Mouse (Mus musculus): ENCODE measurements around the gene Tmem128.

Tmem128 gene

DNA sequence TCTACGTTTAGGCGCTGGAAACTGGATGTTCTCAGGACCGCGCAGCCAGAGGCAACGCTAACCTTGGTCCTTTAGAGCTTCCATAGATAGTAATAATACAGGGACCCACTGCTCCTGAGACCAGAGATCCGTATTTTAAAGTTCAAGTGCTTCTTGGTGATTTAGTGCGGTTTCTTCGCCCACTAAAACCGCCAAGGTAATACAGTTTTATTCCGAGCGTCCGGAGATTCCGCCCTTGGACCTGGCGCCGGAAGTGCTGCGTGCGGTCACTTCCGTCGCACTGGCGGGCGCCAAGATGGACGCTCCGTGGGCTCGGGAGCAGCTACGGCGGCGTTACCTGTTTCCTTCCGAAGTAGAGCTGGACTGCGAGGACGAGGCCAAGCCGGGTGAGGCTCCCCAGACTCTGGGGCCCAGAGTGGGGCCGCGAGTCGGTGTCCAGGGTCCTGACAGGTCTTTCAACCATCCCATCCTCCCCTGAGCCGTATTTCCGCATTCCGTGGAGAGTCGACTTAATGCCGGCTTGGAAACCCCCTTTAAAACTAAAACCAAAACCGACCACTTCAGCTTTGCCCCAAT lies at the start of gene Tmem128:
Tmem128 (plus strand) TSS at position 79 of the 576 bp plus-strand sequence.
- DNase-seq, result peak; percentile 59

GRCm38 (mm10) chr5:38211691-38212090 lies 48.3 kb upstream of the Tmem128 start:
- no peak for DNase-seq

DNA sequence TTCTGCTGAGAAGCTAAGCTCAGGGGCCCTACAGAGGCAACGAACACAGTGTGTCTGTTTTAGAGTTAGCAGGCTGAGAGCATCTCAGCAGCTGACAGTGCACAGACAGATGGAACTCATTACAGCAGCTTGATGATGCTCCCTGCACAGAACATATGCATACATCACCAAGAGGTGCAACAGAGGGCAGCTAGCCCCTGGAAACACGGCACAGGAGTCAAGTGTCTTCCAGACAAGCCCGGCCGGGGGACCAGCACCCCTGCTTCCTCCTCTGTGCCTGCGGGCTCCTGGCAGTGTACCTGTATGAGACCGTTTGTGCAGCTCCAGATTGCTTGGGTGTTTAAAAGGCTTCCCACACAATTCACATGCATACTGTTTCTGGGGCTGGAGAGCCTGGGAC lies 47.0 kb upstream of the Tmem128 start:
- DNase-seq, result no peak

GRCm38 (mm10) chr5:38219771-38220307 lies 40.1 kb upstream of the Tmem128 start:
- DNase-seq, result no peak

DNA sequence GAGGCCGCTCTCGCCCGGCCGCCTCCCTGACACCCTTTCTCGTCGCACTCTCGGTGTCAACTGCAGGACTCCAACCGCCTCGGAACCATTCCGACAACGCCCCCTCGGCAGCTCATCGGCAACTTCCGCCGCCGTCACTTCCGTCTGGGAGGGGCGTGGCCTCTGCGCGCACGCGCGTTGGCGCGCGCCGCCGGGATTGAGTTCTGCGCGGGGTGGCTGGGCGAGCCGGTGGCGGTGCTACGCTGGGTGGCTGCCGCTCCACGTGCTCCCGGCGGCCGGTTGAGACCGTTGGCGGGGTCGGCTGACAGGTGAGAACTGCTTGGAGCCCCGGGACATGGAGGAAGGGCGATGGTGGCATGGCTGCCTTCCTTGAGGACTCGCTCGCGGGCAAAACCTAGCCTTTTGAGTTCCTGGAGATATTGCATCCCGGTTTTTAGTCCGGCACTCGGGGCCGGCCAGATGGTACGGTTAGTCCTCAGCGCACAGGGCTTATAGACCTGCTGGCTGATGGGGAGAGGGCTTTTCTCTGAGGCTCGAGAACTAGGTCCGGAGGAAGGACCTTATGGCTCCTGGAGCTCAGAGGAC lies 39.6 kb upstream of the Tmem128 start, which contains the start of the genes Zbtb49 and Lyar:
Zbtb49 (minus strand) TSS at position 130 of the 585 bp plus-strand sequence.
Lyar (plus strand) TSS at position 143 of the 585 bp plus-strand sequence.
- peak; percentile 92 for DNase-seq

DNA sequence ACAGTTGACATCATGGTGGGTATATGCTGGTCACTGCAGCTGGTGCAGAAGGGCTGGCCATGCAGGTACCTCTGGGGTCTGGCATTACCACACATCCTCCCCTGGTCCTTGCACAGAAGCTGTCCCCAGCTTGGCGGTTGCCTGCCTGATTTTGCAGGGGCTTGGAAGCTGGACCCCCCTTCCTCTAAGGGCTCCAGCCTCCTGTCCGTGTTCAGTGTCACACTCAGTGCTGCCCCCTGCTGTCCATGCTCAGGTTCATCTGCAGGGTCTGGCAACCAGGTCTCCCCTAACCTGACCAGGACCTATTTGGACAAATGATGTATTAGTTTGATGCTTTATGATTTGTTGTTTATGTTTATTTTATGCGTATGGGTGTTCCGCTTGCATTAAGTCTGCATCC lies 24.6 kb upstream of the Tmem128 start:
- no peak for DNase-seq

GRCm38 (mm10) chr5:38236627-38237026 lies 23.4 kb upstream of the Tmem128 start:
- no peak for DNase-seq

- no peak for DNase-seq
Measured at GRCm38 (mm10) chr5:38240727-38241472, 19.1 kb upstream of the Tmem128 start.

GRCm38 (mm10) chr5:38241473-38241834 lies 18.5 kb upstream of the Tmem128 start:
- DNase-seq, result no peak

DNA sequence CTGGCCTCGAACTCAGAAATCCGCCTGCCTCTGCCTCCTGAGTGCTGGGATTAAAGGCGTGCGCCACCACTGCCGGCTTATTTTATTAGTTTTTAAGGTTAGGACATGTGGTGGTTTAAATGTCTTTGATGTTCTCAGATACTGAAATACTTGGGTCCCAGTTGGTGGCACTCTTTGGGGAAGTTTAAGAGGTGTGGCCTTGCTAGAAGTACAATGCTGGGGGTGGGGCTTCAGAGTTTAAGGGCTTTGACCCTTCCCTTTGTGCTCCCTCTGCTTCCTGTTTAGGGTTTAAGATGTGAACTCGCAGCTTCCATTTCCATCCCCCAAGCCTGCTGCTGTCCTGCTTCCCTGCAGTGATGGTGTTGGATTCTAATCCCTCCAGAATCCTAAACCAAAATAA lies 18.0 kb upstream of the Tmem128 start:
- DNase-seq, result no peak

DNA sequence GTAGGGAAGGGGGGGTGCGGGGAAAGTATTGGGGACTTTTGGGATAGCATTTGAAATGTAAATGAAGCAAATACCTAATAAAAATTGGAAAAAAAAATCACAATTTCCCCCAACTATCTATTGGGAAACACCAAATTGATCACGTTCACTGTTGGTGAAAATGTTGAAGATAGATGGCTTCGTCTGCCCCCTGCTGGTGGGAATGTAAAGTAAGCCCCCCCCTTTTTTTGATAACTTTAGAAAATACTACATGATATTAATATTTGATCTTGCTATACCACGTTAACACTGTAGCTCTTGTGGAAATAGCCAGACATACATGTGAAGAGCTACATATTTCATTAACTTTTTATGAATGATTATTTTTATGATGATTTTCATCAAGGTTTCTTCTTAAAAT lies 4.8 kb upstream of the Tmem128 start:
- DNase-seq, result no peak

DNA sequence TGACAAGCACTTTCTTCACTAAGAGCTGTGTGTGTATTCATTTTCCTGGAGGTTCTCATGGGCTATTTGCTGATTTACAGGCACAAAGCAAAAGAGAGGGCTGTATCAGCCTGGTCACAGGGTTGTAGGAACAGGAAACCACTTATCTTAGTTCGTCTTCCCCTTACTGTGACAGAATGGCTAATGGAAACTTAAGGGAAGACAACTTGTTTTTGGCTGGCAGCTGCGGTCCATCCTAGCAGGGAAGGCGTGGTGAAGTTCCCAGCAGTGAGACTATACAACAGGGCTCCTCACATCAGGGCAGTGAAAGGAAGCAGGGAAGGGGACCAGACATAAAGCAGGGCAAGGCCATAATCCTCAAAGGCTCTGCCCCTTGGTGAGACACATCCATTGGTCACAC lies 4.3 kb upstream of the Tmem128 start:
- no peak for DNase-seq

DNA sequence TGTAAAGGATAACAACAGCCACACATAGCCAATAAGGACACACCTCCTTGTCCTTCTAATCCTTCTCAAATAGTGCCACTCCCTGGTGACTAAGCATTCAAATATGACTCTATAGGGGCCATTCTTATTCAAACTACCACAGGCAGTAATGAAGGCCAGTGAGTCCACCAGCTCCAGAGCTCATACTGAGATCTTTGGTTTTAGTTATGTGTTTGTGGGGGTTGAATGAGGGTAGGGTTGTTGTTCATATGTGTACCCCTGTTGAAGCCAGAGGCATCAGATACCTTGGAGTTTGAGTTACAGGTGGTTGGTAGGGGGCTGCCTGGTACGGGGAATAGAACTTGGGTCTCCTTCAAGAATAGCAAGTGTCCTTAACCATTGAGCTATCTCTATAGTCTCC lies 3.4 kb upstream of the Tmem128 start:
- DNase-seq, result no peak

- DNase-seq, result no peak
Measured at GRCm38 (mm10) chr5:38258034-38258772, 1.8 kb upstream of the Tmem128 start.

GRCm38 (mm10) chr5:38258773-38259146 lies 1.2 kb upstream of the Tmem128 start:
- no peak for DNase-seq

GRCm38 (mm10) chr5:38259455-38260106 lies 404 bp upstream of the Tmem128 start:
- no peak for DNase-seq

- no peak for DNase-seq
Measured at GRCm38 (mm10) chr5:38270942-38271341, 11.0 kb downstream of the Tmem128 start.

- no peak for DNase-seq
Measured at GRCm38 (mm10) chr5:38273831-38274230, 13.8 kb downstream of the Tmem128 start.

- DNase-seq, result no peak
Measured at GRCm38 (mm10) chr5:38275771-38276170, 15.8 kb downstream of the Tmem128 start, which contains the start of gene Otop1. Otop1 (plus strand) TSS chr5:38275972.

DNA sequence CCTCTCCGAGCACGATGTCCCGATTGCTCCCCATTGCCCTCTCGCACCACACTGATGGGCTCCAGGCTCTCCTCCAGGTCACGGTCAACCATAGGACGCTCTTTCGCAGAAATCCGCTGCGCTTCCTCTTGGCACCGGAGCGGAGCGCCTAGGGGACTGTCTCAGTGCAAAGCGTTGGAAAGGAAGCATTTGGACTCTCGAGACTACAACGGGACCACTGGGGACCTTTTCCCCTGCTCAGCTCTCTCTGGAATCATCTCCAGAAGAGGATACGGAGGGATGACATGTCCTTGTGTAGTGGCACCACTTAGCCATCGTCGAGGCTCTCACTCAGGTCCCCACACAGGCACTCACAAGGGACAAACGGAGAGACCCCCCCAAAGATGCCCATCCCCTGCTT lies 16.5 kb downstream of the Tmem128 start:
- no peak for DNase-seq

- DNase-seq, result no peak
Measured at GRCm38 (mm10) chr5:38277098-38277866, 17.3 kb downstream of the Tmem128 start.

All from cerebellum, adult 11 months (tissue).